Mouse (Mus musculus) spleen, postnatal 36 days (tissue): ENCODE measurements around the gene Gm28051.
A peak's percentile ranks its signal among the peaks of the same experiment; 100 is the strongest.

ENCODE experiments used
- DNase-seq, 2 experiments: peaks; one replicate each; pipeline ENCODE4 v3.0.0; 2022; ENCODE audit warnings: low spot score in 2 of 2, mixed read lengths in 1 of 2

The Gm28051 gene

GRCm38 (mm10) chr12:102757689-102758402, at the start of gene Gm28051, which contains the start of the genes Gon7 and Ubr7:
TSS of gene Gm28051 (minus strand) at chr12:102757765.
TSS of gene Gon7 (minus strand) at chr12:102757803.
TSS of gene Ubr7 (plus strand) at chr12:102757967.
- peak; percentile 95 to 97 for DNase-seq

GRCm38 (mm10) chr12:102799528-102799927, 42.0 kb upstream of the Gm28051 start:
- DNase-seq = no peak

- no peak for DNase-seq
These were observed 30.4 kb upstream of the Gm28051 start for GRCm38 (mm10) chr12:102787927-102788326.

GRCm38 (mm10) chr12:102785593-102785985, 28.0 kb upstream of the Gm28051 start:
- DNase-seq = no peak

- DNase-seq = no peak
These were observed 27.5 kb upstream of the Gm28051 start for GRCm38 (mm10) chr12:102784899-102785592.

GRCm38 (mm10) chr12:102782841-102783240, 25.3 kb upstream of the Gm28051 start:
- DNase-seq = no peak

GRCm38 (mm10) chr12:102779452-102779851, 21.9 kb upstream of the Gm28051 start:
- DNase-seq = no peak

GRCm38 (mm10) chr12:102778151-102778550, 20.6 kb upstream of the Gm28051 start:
- DNase-seq = no peak

- no peak for DNase-seq
These were observed 18.5 kb upstream of the Gm28051 start for GRCm38 (mm10) chr12:102776035-102776434.

GRCm38 (mm10) chr12:102772676-102773075, 15.1 kb upstream of the Gm28051 start:
- DNase-seq = no peak

- no peak for DNase-seq
These were observed 14.0 kb upstream of the Gm28051 start for GRCm38 (mm10) chr12:102771601-102772000.

GRCm38 (mm10) chr12:102769000-102769399, 11.4 kb upstream of the Gm28051 start:
- DNase-seq = no peak

- DNase-seq = no peak
These were observed 6.1 kb upstream of the Gm28051 start for GRCm38 (mm10) chr12:102763696-102764095.

GRCm38 (mm10) chr12:102761668-102762067, 4.1 kb upstream of the Gm28051 start:
- DNase-seq = no peak

- DNase-seq = no peak
These were observed 1.4 kb upstream of the Gm28051 start for GRCm38 (mm10) chr12:102758936-102759335.

- no peak for DNase-seq
These were observed 815 bp upstream of the Gm28051 start, which contains the start of gene Gm20604 for GRCm38 (mm10) chr12:102758403-102758756. TSS of gene Gm20604 (minus strand) at chr12:102758672.

GRCm38 (mm10) chr12:102757055-102757688, 393 bp downstream of the Gm28051 start:
- no peak for DNase-seq

- peak in 1 of 2 experiments; percentile 56 for DNase-seq
These were observed 1.3 kb downstream of the Gm28051 start for GRCm38 (mm10) chr12:102756304-102756703.

GRCm38 (mm10) chr12:102748256-102748655, 9.3 kb downstream of the Gm28051 start:
- DNase-seq = no peak

GRCm38 (mm10) chr12:102744839-102745238, 12.7 kb downstream of the Gm28051 start:
- DNase-seq = peak; percentile 35 to 57

GRCm38 (mm10) chr12:102743589-102744574, 13.7 kb downstream of the Gm28051 start, which contains the start of the genes Moap1 and Tmem251:
TSS of gene Moap1 (minus strand) at chr12:102743661.
TSS of gene Tmem251 (plus strand) at chr12:102743762.
- peak; percentile 90 to 91 for DNase-seq
